Comparison of ENCODE assay signal across 31 mouse cellular contexts in the genomic region with DNA sequence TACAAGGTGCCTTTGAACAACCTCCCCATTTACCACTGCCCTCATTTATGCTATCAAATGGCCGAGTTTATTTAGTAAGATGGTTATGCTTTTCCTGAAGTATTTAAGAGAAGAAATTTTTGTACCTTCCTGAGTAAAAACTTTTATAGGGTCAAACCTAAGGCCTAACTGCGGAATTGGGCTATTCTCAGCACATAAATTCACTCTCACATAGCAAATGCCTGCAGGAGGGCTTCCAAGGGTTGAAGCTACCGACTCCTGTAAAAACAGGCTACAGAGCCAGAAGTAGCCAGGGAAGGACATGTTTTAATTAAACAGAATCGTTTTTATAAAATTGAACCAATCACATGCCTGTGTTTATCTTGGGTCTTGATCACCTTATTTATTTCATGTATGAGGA. TPM values are rescaled to one million over a fixed set of nuclear protein-coding genes. Genes with fewer than 3 reads are reported as not detected.
"Had no signal": no experiment of that assay in that cellular context is flagged by ENCODE, and none has a peak within 500 bp of the region (broad histone marks: within the 10 kb centered on the region; RNA-seq: fewer than 3 reads in every experiment).

No protein-coding gene starts in this region.

- H3K27ac ChIP-seq: embryonic facial prominence, embryonic 10.5 days; embryonic facial prominence, embryonic 12.5 days; embryonic facial prominence, embryonic 13.5 days; embryonic facial prominence, embryonic 15.5 days; forebrain, embryonic 10.5 days; forebrain, embryonic 12.5 days; forebrain, embryonic 13.5 days; forebrain, embryonic 15.5 days; gastrocnemius, adult 2 months; heart, adult 2 months had no signal

- H3K9ac ChIP-seq: embryonic facial prominence, embryonic 12.5 days; embryonic facial prominence, embryonic 13.5 days; embryonic facial prominence, embryonic 15.5 days; forebrain, embryonic 12.5 days; forebrain, embryonic 13.5 days; forebrain, embryonic 15.5 days; forebrain, postnatal 0 days had no signal

- H3K9me3 ChIP-seq: embryonic facial prominence, embryonic 10.5 days; embryonic facial prominence, embryonic 12.5 days; embryonic facial prominence, embryonic 13.5 days; embryonic facial prominence, embryonic 15.5 days; forebrain, embryonic 10.5 days; forebrain, embryonic 12.5 days; forebrain, embryonic 13.5 days; forebrain, embryonic 15.5 days had no signal

- H3K4me2 ChIP-seq: embryonic facial prominence, embryonic 12.5 days; embryonic facial prominence, embryonic 13.5 days; embryonic facial prominence, embryonic 15.5 days; forebrain, embryonic 12.5 days; forebrain, embryonic 13.5 days; forebrain, embryonic 15.5 days had no signal

- H3K36me3 ChIP-seq: embryonic facial prominence, embryonic 10.5 days; embryonic facial prominence, embryonic 12.5 days; embryonic facial prominence, embryonic 13.5 days; embryonic facial prominence, embryonic 15.5 days; forebrain, embryonic 10.5 days; forebrain, embryonic 12.5 days; forebrain, embryonic 15.5 days had no signal

- H3K4me1 ChIP-seq: embryonic facial prominence, embryonic 10.5 days; embryonic facial prominence, embryonic 12.5 days; embryonic facial prominence, embryonic 13.5 days; embryonic facial prominence, embryonic 15.5 days; forebrain, embryonic 10.5 days; forebrain, embryonic 12.5 days; forebrain, embryonic 13.5 days; forebrain, embryonic 15.5 days had no signal

- DNase-seq: cerebellum, adult 2 months; cerebellum, adult 8-10 months; cerebellum, adult 9-10 months; cerebellum, adult 9-11 months; cerebellum, postnatal 10 days; cerebellum, postnatal 14 days; cerebellum, postnatal 25 days; cerebellum, postnatal 36 days; embryo, embryonic 11 days; forebrain, postnatal 0 days; gastrocnemius, adult 2 months; gastrocnemius, postnatal 10 days; gastrocnemius, postnatal 14 days; gastrocnemius, postnatal 25 days; gastrocnemius, postnatal 36 days; heart, adult 11 months; heart, adult 18-20 months; heart, adult 2 months had no signal

- ATAC-seq: forebrain, embryonic 13.5 days; forebrain, embryonic 14.5 days; forebrain, embryonic 15.5 days; forebrain, embryonic 16.5 days; forebrain, postnatal 0 days had no signal

- H3K4me3 ChIP-seq: embryonic facial prominence, embryonic 10.5 days; embryonic facial prominence, embryonic 12.5 days; embryonic facial prominence, embryonic 13.5 days; embryonic facial prominence, embryonic 15.5 days; erythroblast, embryonic 14.5 days; forebrain, embryonic 10.5 days; forebrain, embryonic 12.5 days; forebrain, embryonic 13.5 days; forebrain, embryonic 15.5 days; gastrocnemius, adult 2 months; heart, adult 2 months had no signal

- H3K27me3 ChIP-seq: embryonic facial prominence, embryonic 12.5 days; embryonic facial prominence, embryonic 13.5 days; embryonic facial prominence, embryonic 15.5 days; forebrain, embryonic 12.5 days; forebrain, embryonic 13.5 days; forebrain, embryonic 15.5 days had no signal

RNA-seq across cellular contexts. Expression of a gene that starts 20.7 kb away (rescaled TPM):
- total RNA-seq: common myeloid progenitor, adult 5-6 weeks; granulocyte monocyte progenitor cell, adult 5-6 weeks had no signal
- polyA plus RNA-seq: erythroblast, embryonic 14.5 days had no signal
